Mouse (Mus musculus) retina, postnatal 7 days (tissue): ENCODE data around the gene Eid3.

Source experiments
- DNase-seq: peaks from one replicate; pipeline ENCODE4 v3.0.0-alpha.2; 2012; ENCODE audit warnings: low read depth, low spot score

Gene Eid3

GRCm38 (mm10) chr10:82910198-82910597, 43.8 kb downstream of the Eid3 start:
- DNase-seq = no peak

GRCm38 (mm10) chr10:82913238-82913637, 46.8 kb downstream of the Eid3 start:
- DNase-seq = no peak

- no peak for DNase-seq
These were observed 47.3 kb downstream of the Eid3 start for GRCm38 (mm10) chr10:82913772-82914171.
